Mouse (Mus musculus): ENCODE results near the gene Thsd7b. TPM values are rescaled to one million over a fixed set of nuclear protein-coding genes. Genes with fewer than 3 reads are reported as not detected.

The Thsd7b gene
- polyA plus RNA-seq, 1 experiment from 2014 or later, result 5.7 TPM

DNA sequence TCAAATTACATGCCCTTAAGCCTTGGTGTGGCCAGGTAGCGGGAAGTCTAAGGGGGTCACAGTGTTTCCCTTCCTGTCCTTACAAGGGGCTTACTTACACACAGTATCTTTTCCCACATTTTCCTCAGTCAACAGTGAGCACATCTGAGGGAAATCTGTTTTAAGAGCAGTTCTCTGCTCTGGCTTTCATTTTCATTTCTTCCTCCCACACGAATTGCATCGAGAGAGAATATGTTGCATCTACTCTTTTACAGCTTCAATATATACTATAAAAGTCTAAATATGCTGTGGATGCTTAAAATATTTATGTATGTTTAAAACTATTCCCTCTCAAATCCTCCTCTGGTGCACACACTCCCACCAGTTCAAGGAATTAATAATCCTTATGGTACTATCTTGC lies 440.5 kb downstream of the Thsd7b start:
- Histone ChIP-seq H3K27ac (ENCODE audit: low read depth, low read length) (no peak overlapping the region), H3K4me1 (ENCODE audit: control insufficient read depth, insufficient read depth, low read length) (no peaks in the 10 kb centered on the region)
- 96% methylated on average over 3 of the region's 3 CpGs for WGBS

DNA sequence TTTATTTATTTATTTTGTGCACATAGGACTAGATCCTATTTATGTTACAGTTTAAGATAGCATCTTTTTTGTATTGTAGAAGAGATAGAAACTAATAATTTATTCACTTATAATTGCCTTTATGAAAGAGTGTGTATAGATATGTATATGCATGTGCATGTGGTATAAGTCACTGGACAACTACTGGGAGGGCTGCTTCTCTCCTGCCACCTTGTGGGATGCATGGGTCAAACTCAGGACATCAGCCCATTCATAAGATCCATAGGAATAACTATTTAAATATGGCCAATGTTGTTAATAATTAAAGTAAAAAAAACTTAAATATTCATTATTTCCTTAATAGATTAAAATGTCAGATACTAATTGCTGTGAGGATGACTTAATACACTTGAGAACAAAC lies 446.5 kb downstream of the Thsd7b start:
- no peaks in the 10 kb centered on the region for H3K27me3 ChIP-seq (replicated peaks; ENCODE audit: control insufficient read depth, insufficient read depth, low read length)
- no peak overlapping the region for H3K4me3 ChIP-seq (ENCODE audit: low read depth, low read length)
- ATAC-seq, result no peak
- DNase-seq (ENCODE audit: low spot score), result no peak
- no peak overlapping the region for H3K9ac ChIP-seq (ENCODE audit: low read length)
- H3K4me2 ChIP-seq (ENCODE audit: low read length), result no peak overlapping the region
- H3K27ac ChIP-seq (ENCODE audit: low read depth, low read length), result no peak overlapping the region
- H3K36me3 ChIP-seq (ENCODE audit: control insufficient read depth, insufficient read depth, low read length), result no peaks in the 10 kb centered on the region
- no peaks in the 10 kb centered on the region for H3K9me3 ChIP-seq (replicated peaks; ENCODE audit: control insufficient read depth, low read length)
- no peaks in the 10 kb centered on the region for H3K4me1 ChIP-seq (ENCODE audit: control insufficient read depth, insufficient read depth, low read length)

More for the DNA sequence above, 440.5 kb downstream of the Thsd7b start:
- Histone ChIP-seq H3K9me3 (replicated peaks; ENCODE audit: control insufficient read depth, low read length) (no peaks in the 10 kb centered on the region), H3K4me2 (ENCODE audit: low read length) (no peak overlapping the region), H3K9ac (ENCODE audit: low read length) (no peak overlapping the region), H3K4me3 (ENCODE audit: low read depth, low read length) (no peak overlapping the region), H3K27me3 (replicated peaks; ENCODE audit: control insufficient read depth, insufficient read depth, low read length) (no peaks in the 10 kb centered on the region), H3K36me3 (ENCODE audit: control insufficient read depth, insufficient read depth, low read length) (no peaks in the 10 kb centered on the region)
- DNase-seq (ENCODE audit: low spot score), result no peak
- ATAC-seq, result no peak

GRCm38 (mm10) chr1:129731991-129732390 lies 458.9 kb downstream of the Thsd7b start:
- Histone ChIP-seq H3K4me2 (ENCODE audit: low read length) (no peak overlapping the region), H3K36me3 (ENCODE audit: control insufficient read depth, insufficient read depth, low read length) (no peaks in the 10 kb centered on the region), H3K4me1 (ENCODE audit: control insufficient read depth, insufficient read depth, low read length) (no peaks in the 10 kb centered on the region), H3K27ac (ENCODE audit: low read depth, low read length) (no peak overlapping the region), H3K4me3 (ENCODE audit: low read depth, low read length) (no peak overlapping the region), H3K9me3 (replicated peaks; ENCODE audit: control insufficient read depth, low read length) (no peaks in the 10 kb centered on the region), H3K9ac (ENCODE audit: low read length) (no peak overlapping the region), H3K27me3 (replicated peaks; ENCODE audit: control insufficient read depth, insufficient read depth, low read length) (no peaks in the 10 kb centered on the region)
- 84% methylated on average over 2 of the region's 2 CpGs for WGBS
- DNase-seq (ENCODE audit: low spot score), result no peak
- ATAC-seq, result no peak

DNA sequence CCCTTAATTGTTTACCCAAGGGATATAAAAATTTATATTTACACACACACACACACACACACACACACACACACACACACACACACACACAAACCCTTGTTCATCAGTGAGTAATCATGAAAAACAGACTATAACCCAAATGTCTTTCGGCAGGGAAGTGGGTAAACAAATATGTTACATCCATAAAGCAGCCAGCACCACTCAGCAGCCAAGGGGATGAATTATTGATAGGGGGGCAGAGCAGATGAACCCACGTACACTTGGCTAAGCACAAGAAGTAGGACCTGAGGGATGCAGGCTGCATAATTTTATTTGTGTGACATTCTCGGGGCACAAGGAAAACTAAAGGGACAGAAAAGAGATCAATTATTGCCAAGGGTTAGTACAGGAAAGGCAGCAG lies 474.5 kb downstream of the Thsd7b start:
- no peaks in the 10 kb centered on the region for H3K36me3 ChIP-seq (ENCODE audit: control insufficient read depth, insufficient read depth, low read length)
- no peaks in the 10 kb centered on the region for H3K27me3 ChIP-seq (replicated peaks; ENCODE audit: control insufficient read depth, insufficient read depth, low read length)
- H3K9ac ChIP-seq (ENCODE audit: low read length), result no peak overlapping the region
- no peak overlapping the region for H3K4me3 ChIP-seq (ENCODE audit: low read depth, low read length)
- no peaks in the 10 kb centered on the region for H3K4me1 ChIP-seq (ENCODE audit: control insufficient read depth, insufficient read depth, low read length)
- H3K27ac ChIP-seq (ENCODE audit: low read depth, low read length), result no peak overlapping the region
- DNase-seq (ENCODE audit: low spot score), result peak; percentile 11
- H3K4me2 ChIP-seq (ENCODE audit: low read length), result no peak overlapping the region
- no peak for ATAC-seq
- H3K9me3 ChIP-seq (replicated peaks; ENCODE audit: control insufficient read depth, low read length), result no peaks in the 10 kb centered on the region
- WGBS, result 86% methylated on average over 3 of the region's 3 CpGs

DNA sequence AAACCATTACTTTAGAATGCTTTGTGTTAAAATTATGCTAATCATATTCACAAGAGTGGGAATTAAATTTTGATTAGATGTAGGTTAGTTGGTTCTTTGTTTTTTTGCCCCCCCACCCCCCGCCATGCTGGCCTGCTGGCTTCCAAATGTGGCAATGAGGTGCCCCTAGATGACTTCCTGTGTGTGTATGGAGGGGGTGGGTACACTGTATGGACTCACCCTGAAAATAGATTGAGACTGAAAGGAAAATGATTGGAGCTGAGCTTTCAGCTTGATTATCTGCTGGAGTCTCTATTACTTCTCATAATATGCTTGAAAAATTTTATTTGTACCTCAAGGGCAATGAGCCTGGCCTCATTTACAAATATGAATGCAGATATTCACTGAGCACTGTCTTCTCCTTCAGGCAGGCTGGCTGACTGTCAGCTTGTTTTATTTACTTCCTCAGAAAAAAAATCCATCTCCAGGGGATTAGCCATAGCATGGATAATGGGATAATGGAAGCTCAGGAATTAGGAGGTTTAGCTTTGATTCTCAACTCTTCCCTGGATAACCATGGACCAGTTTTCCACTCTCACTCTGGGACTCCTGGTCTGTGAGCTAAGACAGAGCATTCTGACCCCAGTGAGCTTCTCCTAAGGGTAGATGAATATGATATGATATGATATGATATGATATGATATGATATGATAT lies 483.6 kb downstream of the Thsd7b start:
- DNase-seq (ENCODE audit: low spot score), result no peak
- Histone ChIP-seq H3K9me3 (replicated peaks; ENCODE audit: control insufficient read depth, low read length) (no peaks in the 10 kb centered on the region), H3K36me3 (ENCODE audit: control insufficient read depth, insufficient read depth, low read length) (no peaks in the 10 kb centered on the region), H3K9ac (ENCODE audit: low read length) (no peak overlapping the region), H3K4me1 (ENCODE audit: control insufficient read depth, insufficient read depth, low read length) (no peaks in the 10 kb centered on the region), H3K27me3 (replicated peaks; ENCODE audit: control insufficient read depth, insufficient read depth, low read length) (no peaks in the 10 kb centered on the region), H3K27ac (ENCODE audit: low read depth, low read length) (no peak overlapping the region), H3K4me3 (ENCODE audit: low read depth, low read length) (no peak overlapping the region), H3K4me2 (ENCODE audit: low read length) (no peak overlapping the region)
- ATAC-seq, result no peak
- WGBS, result 84% methylated on average over 1 of the region's 1 CpGs

- Histone ChIP-seq H3K36me3 (ENCODE audit: control insufficient read depth, insufficient read depth, low read length) (no peaks in the 10 kb centered on the region), H3K27ac (ENCODE audit: low read depth, low read length) (no peak overlapping the region), H3K9me3 (replicated peaks; ENCODE audit: control insufficient read depth, low read length) (no peaks in the 10 kb centered on the region), H3K4me3 (ENCODE audit: low read depth, low read length) (no peak overlapping the region), H3K4me2 (ENCODE audit: low read length) (no peak overlapping the region), H3K9ac (ENCODE audit: low read length) (no peak overlapping the region), H3K27me3 (replicated peaks; ENCODE audit: control insufficient read depth, insufficient read depth, low read length) (no peaks in the 10 kb centered on the region), H3K4me1 (ENCODE audit: control insufficient read depth, insufficient read depth, low read length) (no peaks in the 10 kb centered on the region)
- ATAC-seq (no peak), DNase-seq (ENCODE audit: low spot score) (peak; percentile 30)
- 84% methylated on average over 1 of the region's 1 CpGs for WGBS
Observed at GRCm38 (mm10) chr1:129759003-129759402, 485.9 kb downstream of the Thsd7b start.

GRCm38 (mm10) chr1:129761234-129761633 lies 488.1 kb downstream of the Thsd7b start:
- Histone ChIP-seq H3K9me3 (replicated peaks; ENCODE audit: control insufficient read depth, low read length) (no peaks in the 10 kb centered on the region), H3K4me3 (ENCODE audit: low read depth, low read length) (no peak overlapping the region), H3K4me2 (ENCODE audit: low read length) (no peak overlapping the region), H3K9ac (ENCODE audit: low read length) (no peak overlapping the region), H3K36me3 (ENCODE audit: control insufficient read depth, insufficient read depth, low read length) (no peaks in the 10 kb centered on the region), H3K27me3 (replicated peaks; ENCODE audit: control insufficient read depth, insufficient read depth, low read length) (no peaks in the 10 kb centered on the region), H3K27ac (ENCODE audit: low read depth, low read length) (no peak overlapping the region), H3K4me1 (ENCODE audit: control insufficient read depth, insufficient read depth, low read length) (no peaks in the 10 kb centered on the region)
- DNase-seq (ENCODE audit: low spot score), result no peak
- no peak for ATAC-seq
- WGBS, result 88% methylated on average over 1 of the region's 1 CpGs

- DNase-seq (ENCODE audit: low spot score) (no peak), ATAC-seq (no peak)
- 60% methylated on average over 2 of the region's 2 CpGs for WGBS
- no peaks in the 10 kb centered on the region for H3K4me1 ChIP-seq (ENCODE audit: control insufficient read depth, insufficient read depth, low read length)
- H3K4me3 ChIP-seq (ENCODE audit: low read depth, low read length), result no peak overlapping the region
- no peaks in the 10 kb centered on the region for H3K9me3 ChIP-seq (replicated peaks; ENCODE audit: control insufficient read depth, low read length)
- no peak overlapping the region for H3K4me2 ChIP-seq (ENCODE audit: low read length)
- H3K27me3 ChIP-seq (replicated peaks; ENCODE audit: control insufficient read depth, insufficient read depth, low read length), result no peaks in the 10 kb centered on the region
- H3K27ac ChIP-seq (ENCODE audit: low read depth, low read length), result no peak overlapping the region
- H3K9ac ChIP-seq (ENCODE audit: low read length), result no peak overlapping the region
- H3K36me3 ChIP-seq (ENCODE audit: control insufficient read depth, insufficient read depth, low read length), result no peaks in the 10 kb centered on the region
Observed at GRCm38 (mm10) chr1:129764748-129765147, 491.6 kb downstream of the Thsd7b start.

GRCm38 (mm10) chr1:129777055-129777454 lies 504.0 kb downstream of the Thsd7b start:
- no peak for ATAC-seq
- H3K27ac ChIP-seq (ENCODE audit: low read depth, low read length), result no peak overlapping the region
- no peaks in the 10 kb centered on the region for H3K27me3 ChIP-seq (replicated peaks; ENCODE audit: control insufficient read depth, insufficient read depth, low read length)
- H3K4me3 ChIP-seq (ENCODE audit: low read depth, low read length), result no peak overlapping the region
- H3K4me1 ChIP-seq (ENCODE audit: control insufficient read depth, insufficient read depth, low read length), result no peaks in the 10 kb centered on the region
- H3K4me2 ChIP-seq (ENCODE audit: low read length), result no peak overlapping the region
- WGBS, result 97% methylated on average over 5 of the region's 5 CpGs
- no peak overlapping the region for H3K9ac ChIP-seq (ENCODE audit: low read length)
- DNase-seq (ENCODE audit: low spot score), result no peak
- H3K36me3 ChIP-seq (ENCODE audit: control insufficient read depth, insufficient read depth, low read length), result no peaks in the 10 kb centered on the region
- H3K9me3 ChIP-seq (replicated peaks; ENCODE audit: control insufficient read depth, low read length), result no peaks in the 10 kb centered on the region
